Mouse (Mus musculus) monocyte, adult 2 months (primary cell): ENCODE results near the gene Ppp2r5c.

Experiments
- DNase-seq, 2 experiments: peaks; one replicate each; pipeline ENCODE4 v3.0.0; 2022; ENCODE audit warnings: low spot score in 2 of 2, low read depth in 1 of 2

The Ppp2r5c gene

GRCm38 (mm10) chr12:110485585-110486331 lies 38.8 kb downstream of the Ppp2r5c start:
- DNase-seq, result peak; percentile 70 to 82

GRCm38 (mm10) chr12:110486852-110487251 lies 39.9 kb downstream of the Ppp2r5c start:
- DNase-seq, result no peak

- DNase-seq, result no peak
Measured at GRCm38 (mm10) chr12:110488031-110488430, 41.1 kb downstream of the Ppp2r5c start.

GRCm38 (mm10) chr12:110489946-110490701 lies 43.2 kb downstream of the Ppp2r5c start:
- no peak for DNase-seq

- no peak for DNase-seq
Measured at GRCm38 (mm10) chr12:110492436-110492835, 45.5 kb downstream of the Ppp2r5c start.

GRCm38 (mm10) chr12:110493597-110494369 lies 46.9 kb downstream of the Ppp2r5c start:
- no peak for DNase-seq

- no peak for DNase-seq
Measured at GRCm38 (mm10) chr12:110494846-110495245, 47.9 kb downstream of the Ppp2r5c start.

- DNase-seq, result no peak
Measured at GRCm38 (mm10) chr12:110495260-110495659, 48.3 kb downstream of the Ppp2r5c start.

GRCm38 (mm10) chr12:110496016-110496415 lies 49.1 kb downstream of the Ppp2r5c start:
- DNase-seq, result no peak

- no peak for DNase-seq
Measured at GRCm38 (mm10) chr12:110497013-110497412, 50.1 kb downstream of the Ppp2r5c start.

GRCm38 (mm10) chr12:110497485-110497884 lies 50.6 kb downstream of the Ppp2r5c start:
- no peak for DNase-seq

- DNase-seq, result peak; percentile 29 to 46
Measured at GRCm38 (mm10) chr12:110498283-110499224, 51.6 kb downstream of the Ppp2r5c start.

- peak; percentile 31 to 36 for DNase-seq
Measured at GRCm38 (mm10) chr12:110499225-110499992, 52.5 kb downstream of the Ppp2r5c start.

GRCm38 (mm10) chr12:110500095-110500494 lies 53.2 kb downstream of the Ppp2r5c start:
- DNase-seq, result no peak

GRCm38 (mm10) chr12:110503406-110504144 lies 56.7 kb downstream of the Ppp2r5c start:
- peak; percentile 76 to 82 for DNase-seq

GRCm38 (mm10) chr12:110504145-110504490 lies 57.2 kb downstream of the Ppp2r5c start:
- DNase-seq, result no peak

GRCm38 (mm10) chr12:110504793-110505192 lies 57.9 kb downstream of the Ppp2r5c start:
- peak in 1 of 2 experiments; percentile 55 for DNase-seq

GRCm38 (mm10) chr12:110506046-110506445 lies 59.1 kb downstream of the Ppp2r5c start:
- no peak for DNase-seq

GRCm38 (mm10) chr12:110507714-110508297 lies 60.9 kb downstream of the Ppp2r5c start:
- no peak for DNase-seq
